Mouse (Mus musculus): ENCODE data around the gene Ppm1m. TPM values are rescaled to one million over a fixed set of nuclear protein-coding genes. Genes with fewer than 3 reads are reported as not detected.

Gene Ppm1m
- polyA plus RNA-seq, 1 experiment from 2014 or later = 20.1 TPM

DNA sequence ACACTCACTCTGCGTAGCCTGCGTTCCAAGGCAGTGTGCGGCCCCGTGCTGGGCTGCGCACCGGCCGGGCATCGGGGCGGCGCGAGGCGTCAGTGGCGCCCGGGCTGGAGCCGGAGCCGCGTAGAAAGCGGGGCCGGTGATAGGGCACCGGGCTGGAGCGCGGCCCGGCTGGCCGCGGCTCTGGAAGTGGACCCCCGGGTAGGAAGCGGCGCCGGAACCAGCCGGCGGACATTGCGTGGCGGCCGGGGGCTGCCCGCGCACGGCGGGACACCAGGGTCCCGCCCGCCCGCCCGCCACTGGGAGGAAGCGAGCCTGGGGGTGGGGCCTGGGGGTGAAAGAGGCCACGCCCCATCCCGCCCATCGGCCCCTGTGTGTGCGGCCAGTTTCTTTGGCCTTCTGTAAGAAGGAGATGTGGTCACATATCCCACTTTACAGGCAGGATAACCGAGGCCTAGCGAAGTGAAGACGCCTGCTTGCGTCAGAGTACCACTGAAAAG lies 536 bp downstream of the Ppm1m start:
- Histone ChIP-seq H3K4me2 (peak overlapping the region; percentile 69), H3K36me3 (ENCODE audit: poor library complexity, severe bottlenecking) (peaks cover 9% of the 10 kb centered on the region; the same call in 1 of the 2 replicates), H3K9me3 (replicated peaks) (no peaks in the 10 kb centered on the region), H3K4me3 (peak overlapping the region; percentile 55), H3K27me3 (0 out of 2 replicates have a peak, but pooled peaks cover 12% of the 10 kb centered on the region), H3K9ac (peak overlapping the region; percentile 77), H3K4me1 (peaks cover 40% of the 10 kb centered on the region), H3K27ac (no peak overlapping the region; the same call in 1 of the 2 replicates)
- ATAC-seq = peak; percentile 39
- WGBS = 1% methylated on average over 43 of the region's 51 CpGs

DNA sequence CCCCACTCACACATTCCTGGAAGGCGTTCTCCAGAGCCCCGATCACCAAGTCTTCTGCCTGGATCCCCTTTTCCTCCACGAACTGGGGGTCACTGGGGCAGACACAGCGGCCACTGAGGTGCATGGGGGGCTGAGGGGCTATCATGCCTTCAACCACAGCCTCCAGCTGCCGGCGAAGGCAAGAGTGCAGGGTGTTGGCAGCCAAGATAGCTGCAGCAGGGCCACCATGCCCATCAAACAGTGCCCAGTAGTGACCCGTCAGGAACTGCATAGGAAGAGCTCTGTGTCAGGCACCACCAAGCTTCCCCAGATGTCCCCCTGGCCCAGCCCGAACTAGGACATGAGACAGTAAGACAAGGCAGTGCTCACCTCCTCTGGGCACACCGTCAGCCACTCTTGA lies 1.8 kb downstream of the Ppm1m start:
- Histone ChIP-seq H3K36me3 (ENCODE audit: poor library complexity, severe bottlenecking) (peaks cover 20% of the 10 kb centered on the region), H3K9me3 (replicated peaks) (no peaks in the 10 kb centered on the region), H3K9ac (no peak overlapping the region), H3K4me2 (no peak overlapping the region), H3K4me1 (peaks cover 31% of the 10 kb centered on the region), H3K27ac (no peak overlapping the region), H3K27me3 (0 out of 2 replicates have a peak, but pooled peaks cover 12% of the 10 kb centered on the region), H3K4me3 (no peak overlapping the region)
- WGBS = 94% methylated on average over 9 of the region's 9 CpGs
- no peak for ATAC-seq

- H3K4me3 ChIP-seq = no peak overlapping the region
- WGBS = 89% methylated on average over 3 of the region's 3 CpGs
These were observed 2.3 kb downstream of the Ppm1m start for GRCm38 (mm10) chr9:106197081-106197713.

GRCm38 (mm10) chr9:106195693-106196092 lies 3.9 kb downstream of the Ppm1m start:
- Histone ChIP-seq H3K27ac (0 out of 2 replicates have a peak overlapping the region, but pooled peaks have one; percentile 0), H3K36me3 (ENCODE audit: poor library complexity, severe bottlenecking) (peaks cover 39% of the 10 kb centered on the region), H3K9me3 (replicated peaks) (no peaks in the 10 kb centered on the region), H3K9ac (no peak overlapping the region), H3K4me1 (peaks cover 27% of the 10 kb centered on the region), H3K4me3 (no peak overlapping the region), H3K4me2 (no peak overlapping the region), H3K27me3 (0 out of 2 replicates have a peak, but pooled peaks cover 12% of the 10 kb centered on the region)
- no peak for ATAC-seq
- WGBS = 80% methylated on average over 8 of the region's 8 CpGs

More at GRCm38 (mm10) chr9:106197081-106197713, 2.3 kb downstream of the Ppm1m start:
- H3K9me3 ChIP-seq (replicated peaks) = no peaks in the 10 kb centered on the region
- no peak overlapping the region for H3K4me2 ChIP-seq
- H3K36me3 ChIP-seq (ENCODE audit: poor library complexity, severe bottlenecking) = peaks cover 25% of the 10 kb centered on the region
- H3K27ac ChIP-seq = no peak overlapping the region
- ATAC-seq = no peak
- peaks cover 29% of the 10 kb centered on the region for H3K4me1 ChIP-seq
- no peak overlapping the region for H3K9ac ChIP-seq
- 0 out of 2 replicates have a peak, but pooled peaks cover 12% of the 10 kb centered on the region for H3K27me3 ChIP-seq

- no peak overlapping the region for H3K4me3 ChIP-seq
- H3K4me2 ChIP-seq = no peak overlapping the region
- no peak for ATAC-seq
- H3K9me3 ChIP-seq (replicated peaks) = no peaks in the 10 kb centered on the region
- 93% methylated on average over 8 of the region's 8 CpGs for WGBS
- H3K27ac ChIP-seq = no peak overlapping the region
- no peak overlapping the region for H3K9ac ChIP-seq
- peaks cover 22% of the 10 kb centered on the region for H3K4me1 ChIP-seq
- peaks cover 55% of the 10 kb centered on the region for H3K36me3 ChIP-seq (ENCODE audit: poor library complexity, severe bottlenecking)
- H3K27me3 ChIP-seq = no peaks in the 10 kb centered on the region
These were observed 5.4 kb downstream of the Ppm1m start for GRCm38 (mm10) chr9:106193930-106194807.

DNA sequence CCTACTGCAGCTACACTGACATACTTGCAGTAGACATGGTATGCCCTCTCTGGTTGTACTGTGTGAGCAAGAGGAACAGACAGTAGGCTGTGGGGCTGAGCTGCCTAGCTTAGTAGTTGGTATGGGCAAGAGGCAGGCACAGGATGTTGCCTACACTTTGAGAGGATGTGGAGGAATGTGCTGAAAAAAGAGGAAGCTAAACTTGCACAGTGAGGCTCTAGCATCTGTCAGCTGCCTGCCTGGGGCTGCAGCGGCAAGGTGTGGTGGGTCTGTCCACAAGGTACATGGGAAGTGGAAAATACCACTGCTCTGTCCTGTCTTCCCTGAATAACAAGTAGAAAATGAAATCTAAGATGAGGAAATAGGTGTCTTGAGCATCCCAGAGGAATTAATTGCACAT lies 6.5 kb downstream of the Ppm1m start:
- no peaks in the 10 kb centered on the region for H3K9me3 ChIP-seq (replicated peaks)
- no peak overlapping the region for H3K9ac ChIP-seq
- no peak overlapping the region for H3K4me2 ChIP-seq
- H3K27me3 ChIP-seq = no peaks in the 10 kb centered on the region
- 89% methylated on average over 1 of the region's 1 CpGs for WGBS
- H3K4me1 ChIP-seq = peaks cover 11% of the 10 kb centered on the region; the same call in 1 of the 2 replicates
- H3K27ac ChIP-seq = no peak overlapping the region
- H3K36me3 ChIP-seq (ENCODE audit: poor library complexity, severe bottlenecking) = peaks cover 66% of the 10 kb centered on the region
- H3K4me3 ChIP-seq = no peak overlapping the region
- no peak for ATAC-seq

- no peak overlapping the region for H3K4me2 ChIP-seq
- ATAC-seq = no peak
- no peaks in the 10 kb centered on the region for H3K9me3 ChIP-seq (replicated peaks)
- H3K36me3 ChIP-seq (ENCODE audit: poor library complexity, severe bottlenecking) = peaks cover 76% of the 10 kb centered on the region
- H3K9ac ChIP-seq = no peak overlapping the region
- H3K4me3 ChIP-seq = no peak overlapping the region
- 93% methylated on average over 8 of the region's 8 CpGs for WGBS
- no peak overlapping the region for H3K27ac ChIP-seq
- H3K27me3 ChIP-seq = no peaks in the 10 kb centered on the region
- peaks cover 7% of the 10 kb centered on the region; the same call in 1 of the 2 replicates for H3K4me1 ChIP-seq
These were observed 7.5 kb downstream of the Ppm1m start for GRCm38 (mm10) chr9:106192024-106192423.

GRCm38 (mm10) chr9:106191355-106191754 lies 8.2 kb downstream of the Ppm1m start:
- no peak for ATAC-seq
- Histone ChIP-seq H3K9me3 (replicated peaks) (no peaks in the 10 kb centered on the region), H3K4me3 (no peak overlapping the region), H3K27ac (no peak overlapping the region), H3K9ac (no peak overlapping the region), H3K27me3 (no peaks in the 10 kb centered on the region), H3K4me1 (peaks cover 7% of the 10 kb centered on the region; the same call in 1 of the 2 replicates), H3K36me3 (ENCODE audit: poor library complexity, severe bottlenecking) (peaks cover 83% of the 10 kb centered on the region), H3K4me2 (no peak overlapping the region)
- WGBS = 89% methylated on average over 1 of the region's 1 CpGs

DNA sequence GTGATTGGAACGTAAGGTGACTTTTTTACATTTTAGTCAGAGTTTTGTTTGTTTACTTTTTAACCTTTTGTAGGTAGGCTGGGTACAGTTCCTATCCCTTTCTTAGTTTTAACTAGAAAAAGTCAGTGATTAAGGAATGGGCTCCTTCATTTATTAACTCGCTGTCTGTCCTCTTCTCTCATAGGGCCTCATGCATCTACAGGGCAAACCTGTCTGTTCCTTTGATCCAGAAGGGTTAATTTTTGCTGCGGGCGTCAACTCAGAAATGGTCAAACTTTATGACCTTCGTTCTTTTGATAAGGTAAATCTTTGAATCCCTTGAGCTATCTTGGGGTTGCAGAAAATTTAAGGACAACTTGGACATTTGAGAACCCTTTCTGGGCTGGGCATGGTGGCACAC lies 15.6 kb downstream of the Ppm1m start:
- Histone ChIP-seq H3K9ac (no peak overlapping the region), H3K4me2 (no peak overlapping the region), H3K27ac (no peak overlapping the region), H3K9me3 (replicated peaks) (no peaks in the 10 kb centered on the region), H3K27me3 (no peaks in the 10 kb centered on the region), H3K4me3 (no peak overlapping the region), H3K4me1 (no peaks in the 10 kb centered on the region), H3K36me3 (ENCODE audit: poor library complexity, severe bottlenecking) (peaks cover 99% of the 10 kb centered on the region)
- WGBS = 94% methylated on average over 5 of the region's 5 CpGs
- no peak for ATAC-seq

DNA sequence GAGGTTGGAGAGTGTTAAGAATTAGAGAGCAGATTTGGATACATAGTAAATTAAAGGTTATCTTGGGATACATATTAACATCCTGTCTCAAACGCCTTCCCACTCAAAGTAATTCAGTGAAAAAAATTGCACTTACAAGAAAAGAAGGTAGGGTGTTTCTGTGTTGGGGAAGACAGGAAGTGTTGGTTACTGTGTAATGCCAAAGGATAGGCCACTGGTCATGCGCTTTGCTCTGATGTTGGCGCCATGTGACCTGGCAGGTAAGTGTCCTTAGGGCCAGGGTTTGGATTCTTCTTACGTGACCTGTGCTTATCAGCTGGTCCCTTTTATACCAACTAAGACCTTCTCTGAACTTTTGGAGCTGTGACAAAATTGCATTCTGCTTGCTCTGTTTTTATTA lies 17.4 kb downstream of the Ppm1m start:
- Histone ChIP-seq H3K9me3 (replicated peaks) (no peaks in the 10 kb centered on the region), H3K27ac (no peak overlapping the region), H3K27me3 (no peaks in the 10 kb centered on the region), H3K4me3 (no peak overlapping the region), H3K9ac (no peak overlapping the region), H3K4me2 (no peak overlapping the region), H3K4me1 (no peaks in the 10 kb centered on the region), H3K36me3 (ENCODE audit: poor library complexity, severe bottlenecking) (peaks cover 98% of the 10 kb centered on the region)
- ATAC-seq = no peak
- 95% methylated on average over 4 of the region's 4 CpGs for WGBS

- 93% methylated on average over 3 of the region's 3 CpGs for WGBS
- no peak for ATAC-seq
- Histone ChIP-seq H3K27me3 (no peaks in the 10 kb centered on the region), H3K36me3 (ENCODE audit: poor library complexity, severe bottlenecking) (peaks cover 86% of the 10 kb centered on the region), H3K4me3 (no peak overlapping the region), H3K9me3 (replicated peaks) (no peaks in the 10 kb centered on the region), H3K4me2 (no peak overlapping the region), H3K4me1 (peaks cover 10% of the 10 kb centered on the region), H3K27ac (no peak overlapping the region), H3K9ac (no peak overlapping the region)
These were observed 19.6 kb downstream of the Ppm1m start for GRCm38 (mm10) chr9:106179964-106180363.

- H3K9me3 ChIP-seq (replicated peaks) = no peaks in the 10 kb centered on the region
These were observed 20.1 kb downstream of the Ppm1m start for GRCm38 (mm10) chr9:106179454-106179853.

More at GRCm38 (mm10) chr9:106179454-106179853, 20.1 kb downstream of the Ppm1m start:
- no peak for ATAC-seq
- Histone ChIP-seq H3K4me1 (peaks cover 15% of the 10 kb centered on the region), H3K4me2 (no peak overlapping the region), H3K9ac (no peak overlapping the region), H3K4me3 (no peak overlapping the region), H3K27ac (no peak overlapping the region), H3K27me3 (no peaks in the 10 kb centered on the region), H3K36me3 (ENCODE audit: poor library complexity, severe bottlenecking) (peaks cover 81% of the 10 kb centered on the region)
- 97% methylated on average over 2 of the region's 2 CpGs for WGBS

Data from forebrain, embryonic 13.5 days (tissue).